Mouse (Mus musculus): ENCODE measurements around the gene C1qtnf2. TPM values are rescaled to one million over a fixed set of nuclear protein-coding genes. Genes with fewer than 3 reads are reported as not detected.

The C1qtnf2 gene
- 1.1 and 1.6 TPM in 2 replicates for polyA plus RNA-seq (2014; fragmentation: Nextera tagmentation; extraction: Ambion mirVana)

DNA sequence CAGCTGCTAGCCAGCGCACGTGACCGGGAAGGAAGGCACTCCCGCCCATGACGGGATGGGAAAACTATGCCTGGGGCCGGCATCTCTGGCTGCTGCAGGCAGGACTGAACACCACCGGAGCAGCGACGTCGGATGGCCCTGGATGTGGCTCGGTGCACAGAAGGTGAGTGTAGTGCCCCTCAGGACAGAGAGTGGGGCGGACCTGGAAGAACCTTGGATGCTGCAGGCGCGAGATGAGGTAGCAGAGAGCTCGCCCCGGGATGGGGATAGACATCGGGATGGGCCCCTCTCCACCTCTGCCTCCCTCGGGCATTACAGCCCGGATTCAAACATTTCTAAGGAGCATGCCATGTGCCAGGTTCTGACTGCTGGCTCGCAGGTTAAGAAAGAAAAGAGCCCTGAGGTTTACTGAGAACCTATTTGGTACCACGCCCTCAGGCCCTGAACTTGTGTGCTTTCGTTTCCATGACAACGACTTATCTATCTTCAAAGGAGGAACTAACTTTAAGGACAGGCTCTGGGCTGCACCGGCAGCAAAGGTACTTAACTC, at the start of gene C1qtnf2:
TSS of gene C1qtnf2 (plus strand) at position 52 of the 550 bp plus-strand sequence.
- Histone ChIP-seq H3K36me3 (ENCODE audit: control insufficient read depth, insufficient read depth, low read length) (no peaks in the 10 kb centered on the region), H3K9me3 (ENCODE audit: control insufficient read depth, low read length) (no peaks in the 10 kb centered on the region), H3K27ac (ENCODE audit: low read depth, low read length) (no peak within 1 kb of the TSS), H3K4me1 (replicated peaks; ENCODE audit: control insufficient read depth, insufficient read depth, low read length) (peaks cover 4% of the 10 kb centered on the region; the same call in 1 of the 2 replicates), H3K9ac (ENCODE audit: low read length) (peak within 1 kb of the TSS; percentile 45), H3K27me3 (ENCODE audit: control insufficient read depth, insufficient read depth, low read length) (no peaks in the 10 kb centered on the region), H3K4me2 (ENCODE audit: low read depth, low read length, severe bottlenecking) (peak within 1 kb of the TSS; percentile 62), H3K4me3 (ENCODE audit: low read depth, low read length) (peak within 1 kb of the TSS; percentile 20)
- DNase-seq (ENCODE audit: low spot score) = peak; percentile 70
- 3% methylated on average over 23 of the region's 24 CpGs for WGBS
- ATAC-seq (replicated peaks; ENCODE audit: low FRiP score) = peak; percentile 65

DNA sequence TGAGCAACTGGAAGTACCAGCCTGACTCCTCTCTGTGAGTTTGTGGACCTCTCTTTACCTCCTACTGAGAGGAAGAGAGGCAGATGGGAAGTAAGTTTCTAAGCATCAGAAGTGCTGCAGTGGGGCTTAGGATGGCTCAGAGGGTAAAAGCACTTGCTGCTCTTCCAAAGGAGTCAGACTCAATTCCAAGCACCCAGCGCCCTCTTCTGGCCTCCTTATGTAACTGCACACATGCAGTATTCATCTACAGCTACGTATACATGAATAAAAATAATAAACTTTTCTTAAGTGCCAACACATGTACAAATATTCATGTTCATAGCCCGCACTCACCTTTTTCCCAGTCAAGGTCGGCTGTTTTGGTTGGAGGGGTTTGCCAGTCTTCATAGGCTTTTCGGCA, 49.7 kb upstream of the C1qtnf2 start:
- 76% methylated on average over 5 of the region's 5 CpGs for WGBS
- Histone ChIP-seq H3K4me2 (ENCODE audit: low read depth, low read length, severe bottlenecking) (no peak overlapping the region), H3K4me3 (ENCODE audit: low read depth, low read length) (no peak overlapping the region), H3K27ac (ENCODE audit: low read depth, low read length) (no peak overlapping the region), H3K36me3 (ENCODE audit: control insufficient read depth, insufficient read depth, low read length) (no peaks in the 10 kb centered on the region), H3K4me1 (replicated peaks; ENCODE audit: control insufficient read depth, insufficient read depth, low read length) (peaks cover 4% of the 10 kb centered on the region; the same call in 1 of the 2 replicates), H3K9me3 (ENCODE audit: control insufficient read depth, low read length) (no peaks in the 10 kb centered on the region), H3K9ac (ENCODE audit: low read length) (no peak overlapping the region), H3K27me3 (ENCODE audit: control insufficient read depth, insufficient read depth, low read length) (no peaks in the 10 kb centered on the region)
- ATAC-seq (replicated peaks; ENCODE audit: low FRiP score) (no peak), DNase-seq (ENCODE audit: low spot score) (no peak)

DNA sequence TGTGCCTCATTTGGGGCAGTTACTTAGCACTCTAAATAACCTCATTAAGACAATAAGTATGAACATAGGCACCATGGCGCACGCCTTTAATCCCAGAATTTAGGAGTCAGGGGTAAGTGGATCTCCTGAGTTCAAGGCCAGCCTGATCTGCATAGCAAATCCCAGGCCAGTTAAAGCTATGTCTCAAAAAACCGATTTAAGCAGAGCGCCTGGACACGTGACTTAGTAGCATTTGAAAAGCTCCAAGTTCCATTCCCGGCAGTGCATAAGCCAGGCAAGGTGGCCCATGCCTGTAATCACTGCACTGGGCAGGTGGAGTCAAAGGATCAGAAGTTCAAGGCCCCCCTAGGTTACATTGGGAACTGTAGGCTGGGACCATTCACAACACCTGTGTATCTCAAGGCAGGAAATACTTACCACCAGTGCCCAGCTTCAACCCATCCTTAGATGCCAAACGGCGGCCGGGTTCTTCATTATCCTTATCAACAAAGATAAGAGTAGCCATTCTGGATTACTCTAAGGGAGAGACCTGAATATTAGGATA, 48.8 kb upstream of the C1qtnf2 start:
- no peaks in the 10 kb centered on the region for H3K36me3 ChIP-seq (ENCODE audit: control insufficient read depth, insufficient read depth, low read length)
- DNase-seq (ENCODE audit: low spot score) (no peak), ATAC-seq (replicated peaks; ENCODE audit: low FRiP score) (peak; percentile 31; the same call in 1 of the 2 replicates)
- H3K4me3 ChIP-seq (ENCODE audit: low read depth, low read length) = peak overlapping the region; percentile 52; the same call in 1 of the 2 replicates
- H3K27ac ChIP-seq (ENCODE audit: low read depth, low read length) = no peak overlapping the region
- no peaks in the 10 kb centered on the region for H3K9me3 ChIP-seq (ENCODE audit: control insufficient read depth, low read length)
- no peaks in the 10 kb centered on the region for H3K27me3 ChIP-seq (ENCODE audit: control insufficient read depth, insufficient read depth, low read length)
- H3K9ac ChIP-seq (ENCODE audit: low read length) = no peak overlapping the region
- peaks cover 4% of the 10 kb centered on the region; the same call in 1 of the 2 replicates for H3K4me1 ChIP-seq (replicated peaks; ENCODE audit: control insufficient read depth, insufficient read depth, low read length)
- no peak overlapping the region for H3K4me2 ChIP-seq (ENCODE audit: low read depth, low read length, severe bottlenecking)
- 95% methylated on average over 9 of the region's 9 CpGs for WGBS

DNA sequence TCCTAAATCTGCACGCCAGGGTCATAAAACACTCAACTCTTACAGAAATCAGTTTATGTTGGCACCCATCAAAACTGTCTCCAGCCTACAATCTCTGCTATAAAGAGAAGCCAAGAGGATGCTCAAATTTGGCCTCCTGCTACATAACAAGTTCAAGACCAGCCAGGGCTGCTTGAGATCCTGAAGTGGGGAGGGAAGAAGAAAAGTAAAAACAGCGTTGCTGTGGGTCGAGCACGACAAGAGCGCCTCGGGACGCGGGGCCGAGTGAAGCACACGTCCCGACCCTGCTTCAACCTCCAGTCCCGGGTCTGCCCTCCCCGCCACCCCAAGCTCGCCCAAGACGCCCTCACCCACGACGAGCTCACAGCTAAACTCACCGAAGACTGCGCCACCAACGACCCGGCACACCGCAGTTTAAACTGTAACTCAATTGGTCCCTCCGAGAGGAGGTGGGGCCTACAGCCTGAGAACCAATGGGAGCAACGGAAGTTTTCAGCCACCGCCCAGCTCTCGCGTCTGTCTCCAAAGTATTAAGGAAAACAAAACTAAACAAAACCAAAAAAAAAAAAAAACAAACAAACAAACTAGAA, 48.2 kb upstream of the C1qtnf2 start, which contains the start of gene Pttg1:
TSS of gene Pttg1 (minus strand) at position 428 of the 590 bp plus-strand sequence.
- Histone ChIP-seq H3K4me3 (ENCODE audit: low read depth, low read length) (peak within 1 kb of the TSS; percentile 52), H3K27me3 (ENCODE audit: control insufficient read depth, insufficient read depth, low read length) (no peaks in the 10 kb centered on the region), H3K36me3 (ENCODE audit: control insufficient read depth, insufficient read depth, low read length) (no peaks in the 10 kb centered on the region), H3K9me3 (ENCODE audit: control insufficient read depth, low read length) (no peaks in the 10 kb centered on the region), H3K4me2 (ENCODE audit: low read depth, low read length, severe bottlenecking) (peak within 1 kb of the TSS; percentile 53), H3K27ac (ENCODE audit: low read depth, low read length) (no peak within 1 kb of the TSS), H3K9ac (ENCODE audit: low read length) (peak within 1 kb of the TSS; percentile 72), H3K4me1 (replicated peaks; ENCODE audit: control insufficient read depth, insufficient read depth, low read length) (peaks cover 4% of the 10 kb centered on the region; the same call in 1 of the 2 replicates)
- DNase-seq (ENCODE audit: low spot score) (peak; percentile 87), ATAC-seq (replicated peaks; ENCODE audit: low FRiP score) (peak; percentile 98)
- 3% methylated on average over 27 of the region's 27 CpGs for WGBS

DNA sequence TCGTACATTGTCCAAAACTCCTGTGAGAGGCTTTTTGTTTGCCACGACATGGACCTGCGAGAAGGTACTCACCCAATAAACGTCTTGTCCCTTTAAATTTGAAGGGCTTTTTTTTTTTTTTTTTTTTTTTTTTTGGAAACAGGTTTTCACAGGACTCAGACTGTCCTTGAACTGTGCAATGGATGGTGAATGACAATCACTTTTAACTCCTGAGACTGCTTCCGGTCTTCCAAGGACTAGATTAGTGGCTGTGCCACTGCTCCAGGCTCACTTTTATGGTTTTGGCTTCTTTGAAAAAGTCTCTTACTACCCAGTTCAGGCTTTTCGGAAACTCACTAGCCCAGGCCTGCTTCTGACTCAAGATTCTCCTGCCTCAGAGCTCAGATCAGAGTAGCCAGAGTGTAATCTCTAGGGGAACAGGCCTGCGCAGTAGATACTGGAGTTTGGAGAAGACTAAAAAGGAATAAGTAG, 47.6 kb upstream of the C1qtnf2 start:
- no peaks in the 10 kb centered on the region for H3K9me3 ChIP-seq (ENCODE audit: control insufficient read depth, low read length)
- H3K4me2 ChIP-seq (ENCODE audit: low read depth, low read length, severe bottlenecking) = peak overlapping the region; percentile 53
- ATAC-seq (replicated peaks; ENCODE audit: low FRiP score) = peak; percentile 68
- H3K9ac ChIP-seq (ENCODE audit: low read length) = peak overlapping the region; percentile 3; the same call in 1 of the 2 replicates
- no peak for DNase-seq (ENCODE audit: low spot score)
- H3K4me1 ChIP-seq (replicated peaks; ENCODE audit: control insufficient read depth, insufficient read depth, low read length) = peaks cover 4% of the 10 kb centered on the region; the same call in 1 of the 2 replicates
- H3K27ac ChIP-seq (ENCODE audit: low read depth, low read length) = no peak overlapping the region
- no peaks in the 10 kb centered on the region for H3K27me3 ChIP-seq (ENCODE audit: control insufficient read depth, insufficient read depth, low read length)
- WGBS = 19% methylated on average over 7 of the region's 7 CpGs
- H3K4me3 ChIP-seq (ENCODE audit: low read depth, low read length) = peak overlapping the region; percentile 52
- H3K36me3 ChIP-seq (ENCODE audit: control insufficient read depth, insufficient read depth, low read length) = no peaks in the 10 kb centered on the region

DNA sequence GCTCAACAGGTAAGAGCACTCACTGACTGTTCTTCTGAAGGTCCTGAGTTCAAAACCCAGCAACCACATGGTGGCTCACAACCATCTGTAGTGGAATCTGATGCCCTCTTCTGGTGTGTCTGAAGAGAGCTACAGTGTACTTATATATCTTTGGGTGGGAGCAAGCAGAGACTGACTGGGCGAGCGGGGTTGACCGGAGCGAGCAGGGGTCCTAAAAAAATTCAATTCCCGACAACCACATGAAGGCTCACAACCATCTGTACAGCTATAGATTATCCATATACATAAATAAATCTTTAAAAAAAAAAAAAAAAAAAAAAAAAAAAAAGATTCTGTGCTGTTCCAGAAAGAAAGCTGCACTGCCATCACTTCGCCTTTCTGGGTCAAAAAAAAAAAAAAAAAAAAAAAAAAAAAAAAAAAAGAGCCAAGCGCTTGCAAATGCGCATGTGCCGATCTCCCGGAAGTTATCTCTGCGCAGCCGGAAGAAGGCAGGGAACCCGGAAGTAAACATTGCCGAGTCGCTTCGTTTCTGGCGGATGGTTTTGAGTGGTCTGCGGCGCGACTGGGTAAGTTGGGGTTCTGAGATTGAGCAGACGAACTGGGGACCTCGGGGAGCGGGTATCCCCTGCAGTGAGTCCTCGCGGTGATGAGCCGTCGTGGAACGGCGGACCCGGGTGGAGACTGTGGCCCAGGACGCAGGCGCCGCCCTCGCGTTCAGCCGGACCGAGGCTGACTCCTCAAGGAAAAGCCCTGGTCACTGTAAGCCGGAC, 40.6 kb upstream of the C1qtnf2 start, which contains the start of gene Slu7:
TSS of gene Slu7 (plus strand) at position 491 of the 770 bp plus-strand sequence.
- Histone ChIP-seq H3K36me3 (ENCODE audit: control insufficient read depth, insufficient read depth, low read length) (no peaks in the 10 kb centered on the region; the same call in 1 of the 2 replicates), H3K9ac (ENCODE audit: low read length) (peak within 1 kb of the TSS; percentile 72), H3K4me3 (ENCODE audit: low read depth, low read length) (peak within 1 kb of the TSS; percentile 87), H3K4me1 (replicated peaks; ENCODE audit: control insufficient read depth, insufficient read depth, low read length) (peaks cover 4% of the 10 kb centered on the region; the same call in 1 of the 2 replicates), H3K4me2 (ENCODE audit: low read depth, low read length, severe bottlenecking) (peak within 1 kb of the TSS; percentile 65), H3K27ac (ENCODE audit: low read depth, low read length) (no peak within 1 kb of the TSS), H3K9me3 (ENCODE audit: control insufficient read depth, low read length) (no peaks in the 10 kb centered on the region), H3K27me3 (ENCODE audit: control insufficient read depth, insufficient read depth, low read length) (no peaks in the 10 kb centered on the region)
- ATAC-seq (replicated peaks; ENCODE audit: low FRiP score) (peak; percentile 90), DNase-seq (ENCODE audit: low spot score) (peak; percentile 84)
- 9% methylated on average over 38 of the region's 38 CpGs for WGBS

DNA sequence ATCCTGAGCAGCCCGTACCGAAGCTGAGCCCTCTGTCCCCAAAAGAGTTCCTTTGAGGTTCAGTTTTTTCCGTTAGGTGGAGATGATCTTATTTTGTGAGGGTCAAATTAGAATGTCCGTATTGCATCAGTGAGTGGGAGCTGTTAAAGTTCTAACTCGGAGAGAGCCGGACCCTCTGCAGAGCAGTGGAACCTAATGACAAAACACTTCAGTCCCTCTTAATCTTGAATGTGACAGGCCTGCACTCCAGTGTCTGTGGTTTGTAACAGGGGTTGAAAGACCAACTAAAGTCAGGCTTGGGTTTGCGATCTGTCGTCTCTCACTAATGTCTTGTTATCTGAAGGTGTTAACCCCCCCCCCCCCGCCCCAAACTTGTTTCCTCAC, 40.1 kb upstream of the C1qtnf2 start:
- 7% methylated on average over 9 of the region's 9 CpGs for whole genome bisulfite sequencing
- H3K9ac ChIP-seq (ENCODE audit: low read length) = peak overlapping the region; percentile 72
- no peaks in the 10 kb centered on the region for H3K27me3 ChIP-seq (ENCODE audit: control insufficient read depth, insufficient read depth, low read length)
- ATAC-seq (replicated peaks; ENCODE audit: low FRiP score) (peak; percentile 39), DNase-seq (ENCODE audit: low spot score) (no peak)
- H3K36me3 ChIP-seq (ENCODE audit: control insufficient read depth, insufficient read depth, low read length) = no peaks in the 10 kb centered on the region; the same call in 1 of the 2 replicates
- peak overlapping the region; percentile 65 for H3K4me2 ChIP-seq (ENCODE audit: low read depth, low read length, severe bottlenecking)
- no peaks in the 10 kb centered on the region for H3K9me3 ChIP-seq (ENCODE audit: control insufficient read depth, low read length)
- H3K27ac ChIP-seq (ENCODE audit: low read depth, low read length) = no peak overlapping the region
- H3K4me3 ChIP-seq (ENCODE audit: low read depth, low read length) = peak overlapping the region; percentile 87
- H3K4me1 ChIP-seq (replicated peaks; ENCODE audit: control insufficient read depth, insufficient read depth, low read length) = peaks cover 4% of the 10 kb centered on the region; the same call in 1 of the 2 replicates

DNA sequence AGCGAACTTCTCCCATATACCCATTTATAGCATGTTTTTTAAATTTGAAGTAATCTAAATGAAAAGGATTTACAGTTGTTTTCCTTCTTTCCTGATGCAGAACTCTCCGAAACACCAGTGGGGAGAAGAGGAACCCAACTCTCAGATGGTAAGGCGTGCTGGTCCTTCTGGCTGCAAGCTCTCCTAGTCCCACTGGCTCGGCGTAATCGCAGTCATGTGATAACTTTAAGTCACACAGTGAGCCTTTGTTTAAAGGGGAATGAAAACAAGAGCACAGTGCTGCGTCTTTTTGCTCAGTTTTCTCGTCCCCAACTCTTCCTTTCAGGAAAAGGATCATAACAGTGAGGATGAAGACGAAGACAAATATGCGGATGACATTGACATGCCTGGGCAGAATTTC, 33.0 kb upstream of the C1qtnf2 start:
- peaks cover 14% of the 10 kb centered on the region for H3K36me3 ChIP-seq (ENCODE audit: control insufficient read depth, insufficient read depth, low read length)
- DNase-seq (ENCODE audit: low spot score) (no peak), ATAC-seq (replicated peaks; ENCODE audit: low FRiP score) (no peak)
- no peak overlapping the region for H3K27ac ChIP-seq (ENCODE audit: low read depth, low read length)
- H3K4me2 ChIP-seq (ENCODE audit: low read depth, low read length, severe bottlenecking) = no peak overlapping the region
- H3K4me1 ChIP-seq (replicated peaks; ENCODE audit: control insufficient read depth, insufficient read depth, low read length) = no peaks in the 10 kb centered on the region
- WGBS = 95% methylated on average over 10 of the region's 10 CpGs
- no peak overlapping the region for H3K4me3 ChIP-seq (ENCODE audit: low read depth, low read length)
- no peaks in the 10 kb centered on the region for H3K9me3 ChIP-seq (ENCODE audit: control insufficient read depth, low read length)
- H3K27me3 ChIP-seq (ENCODE audit: control insufficient read depth, insufficient read depth, low read length) = no peaks in the 10 kb centered on the region
- H3K9ac ChIP-seq (ENCODE audit: low read length) = no peak overlapping the region

Measured in forebrain, embryonic 11.5 days (tissue).